Mouse (Mus musculus): ENCODE results near the gene Lama5. TPM values are rescaled to one million over a fixed set of nuclear protein-coding genes. Genes with fewer than 3 reads are reported as not detected.
A peak's percentile ranks its signal among the peaks of the same experiment; 100 is the strongest.

Lama5 gene
- polyA plus RNA-seq, 1 experiment from 2014 or later, result 85.3 TPM

GRCm38 (mm10) chr2:180170151-180170805 lies 55.4 kb downstream of the Lama5 start:
- Histone ChIP-seq H3K4me3 (ENCODE audit: low read depth, low read length) (no peak overlapping the region), H3K27ac (ENCODE audit: low read length) (peak overlapping the region; percentile 20; the same call in 1 of the 2 replicates), H3K9ac (replicated peaks; ENCODE audit: low read depth) (no peak overlapping the region), H3K4me2 (replicated peaks; ENCODE audit: low read depth, low read length) (no peak overlapping the region), H3K36me3 (ENCODE audit: insufficient read depth, low read length) (peaks cover 6% of the 10 kb centered on the region), H3K4me1 (ENCODE audit: insufficient read depth, low read depth, low read length) (peaks cover 7% of the 10 kb centered on the region; the same call in 1 of the 2 replicates), H3K9me3 (ENCODE audit: low read length) (no peaks in the 10 kb centered on the region), H3K27me3 (replicated peaks; ENCODE audit: insufficient read depth, low read length) (no peaks in the 10 kb centered on the region)
- 74% methylated on average over 11 of the region's 11 CpGs for WGBS
- ATAC-seq (no peak), DNase-seq (ENCODE audit: low spot score) (peak; percentile 20)
- TF ChIP-seq EP300 (IDR thresholded peaks at IDR 0.05), result no peak
- TF ChIP-seq CTCF (IDR thresholded peaks at IDR 0.05), result no peak

GRCm38 (mm10) chr2:180166869-180167268 lies 58.8 kb downstream of the Lama5 start:
- TF ChIP-seq EP300 (IDR thresholded peaks at IDR 0.05) (no peak), CTCF (IDR thresholded peaks at IDR 0.05) (no peak)
- 80% methylated on average over 2 of the region's 2 CpGs for whole genome bisulfite sequencing
- ATAC-seq, result no peak
- Histone ChIP-seq H3K36me3 (ENCODE audit: insufficient read depth, low read length) (peaks cover 10% of the 10 kb centered on the region; the same call in 1 of the 2 replicates), H3K9ac (replicated peaks; ENCODE audit: low read depth) (no peak overlapping the region), H3K27ac (ENCODE audit: low read length) (no peak overlapping the region), H3K4me2 (replicated peaks; ENCODE audit: low read depth, low read length) (no peak overlapping the region), H3K4me1 (ENCODE audit: insufficient read depth, low read depth, low read length) (no peaks in the 10 kb centered on the region), H3K27me3 (replicated peaks; ENCODE audit: insufficient read depth, low read length) (no peaks in the 10 kb centered on the region), H3K4me3 (ENCODE audit: low read depth, low read length) (no peak overlapping the region), H3K9me3 (ENCODE audit: low read length) (no peaks in the 10 kb centered on the region)
- no peak for DNase-seq (ENCODE audit: low spot score)

GRCm38 (mm10) chr2:180165855-180166254 lies 59.8 kb downstream of the Lama5 start:
- Histone ChIP-seq H3K36me3 (ENCODE audit: insufficient read depth, low read length) (peaks cover 13% of the 10 kb centered on the region; the same call in 1 of the 2 replicates), H3K4me1 (ENCODE audit: insufficient read depth, low read depth, low read length) (no peaks in the 10 kb centered on the region), H3K9me3 (ENCODE audit: low read length) (no peaks in the 10 kb centered on the region), H3K4me3 (ENCODE audit: low read depth, low read length) (no peak overlapping the region), H3K4me2 (replicated peaks; ENCODE audit: low read depth, low read length) (no peak overlapping the region), H3K27me3 (replicated peaks; ENCODE audit: insufficient read depth, low read length) (no peaks in the 10 kb centered on the region), H3K27ac (ENCODE audit: low read length) (no peak overlapping the region), H3K9ac (replicated peaks; ENCODE audit: low read depth) (no peak overlapping the region)
- 81% methylated on average over 2 of the region's 2 CpGs for WGBS
- TF ChIP-seq EP300 (IDR thresholded peaks at IDR 0.05) (no peak), CTCF (IDR thresholded peaks at IDR 0.05) (no peak)
- ATAC-seq (no peak), DNase-seq (ENCODE audit: low spot score) (no peak)

GRCm38 (mm10) chr2:180158627-180159026 lies 67.0 kb downstream of the Lama5 start:
- Histone ChIP-seq H3K36me3 (ENCODE audit: insufficient read depth, low read length) (peaks cover 39% of the 10 kb centered on the region), H3K9me3 (ENCODE audit: low read length) (no peaks in the 10 kb centered on the region), H3K4me3 (ENCODE audit: low read depth, low read length) (no peak overlapping the region), H3K27me3 (replicated peaks; ENCODE audit: insufficient read depth, low read length) (no peaks in the 10 kb centered on the region), H3K4me1 (ENCODE audit: insufficient read depth, low read depth, low read length) (no peaks in the 10 kb centered on the region), H3K9ac (replicated peaks; ENCODE audit: low read depth) (no peak overlapping the region), H3K27ac (ENCODE audit: low read length) (no peak overlapping the region), H3K4me2 (replicated peaks; ENCODE audit: low read depth, low read length) (no peak overlapping the region)
- DNase-seq (ENCODE audit: low spot score), result no peak
- WGBS, result 92% methylated on average over 3 of the region's 3 CpGs
- no peak for TF ChIP-seq EP300 (IDR thresholded peaks at IDR 0.05)
- TF ChIP-seq CTCF (IDR thresholded peaks at IDR 0.05), result no peak
- ATAC-seq, result no peak

- H3K9ac ChIP-seq (replicated peaks; ENCODE audit: low read depth), result no peak overlapping the region
- H3K27me3 ChIP-seq (replicated peaks; ENCODE audit: insufficient read depth, low read length), result no peaks in the 10 kb centered on the region
- DNase-seq (ENCODE audit: low spot score) (no peak), ATAC-seq (no peak)
- TF ChIP-seq EP300 (IDR thresholded peaks at IDR 0.05) (no peak), CTCF (IDR thresholded peaks at IDR 0.05) (no peak)
- H3K4me3 ChIP-seq (ENCODE audit: low read depth, low read length), result no peak overlapping the region
- peaks cover 59% of the 10 kb centered on the region for H3K36me3 ChIP-seq (ENCODE audit: insufficient read depth, low read length)
- no peaks in the 10 kb centered on the region for H3K4me1 ChIP-seq (ENCODE audit: insufficient read depth, low read depth, low read length)
- WGBS, result 75% methylated on average over 3 of the region's 3 CpGs
- H3K4me2 ChIP-seq (replicated peaks; ENCODE audit: low read depth, low read length), result no peak overlapping the region
- no peak overlapping the region for H3K27ac ChIP-seq (ENCODE audit: low read length)
- H3K9me3 ChIP-seq (ENCODE audit: low read length), result no peaks in the 10 kb centered on the region
Observed at GRCm38 (mm10) chr2:180154796-180155195, 70.9 kb downstream of the Lama5 start.

- Histone ChIP-seq H3K9ac (replicated peaks; ENCODE audit: low read depth) (no peak overlapping the region), H3K4me1 (ENCODE audit: insufficient read depth, low read depth, low read length) (no peaks in the 10 kb centered on the region), H3K27me3 (replicated peaks; ENCODE audit: insufficient read depth, low read length) (no peaks in the 10 kb centered on the region), H3K4me3 (ENCODE audit: low read depth, low read length) (no peak overlapping the region), H3K4me2 (replicated peaks; ENCODE audit: low read depth, low read length) (no peak overlapping the region), H3K27ac (ENCODE audit: low read length) (no peak overlapping the region), H3K9me3 (ENCODE audit: low read length) (no peaks in the 10 kb centered on the region), H3K36me3 (ENCODE audit: insufficient read depth, low read length) (peaks cover 55% of the 10 kb centered on the region)
- 80% methylated on average over 9 of the region's 9 CpGs for WGBS
- DNase-seq (ENCODE audit: low spot score), result no peak
- TF ChIP-seq CTCF (IDR thresholded peaks at IDR 0.05) (no peak), EP300 (IDR thresholded peaks at IDR 0.05) (no peak)
- no peak for ATAC-seq
Observed at GRCm38 (mm10) chr2:180148551-180148950, 77.1 kb downstream of the Lama5 start.
